Mouse (Mus musculus) embryonic facial prominence, embryonic 14.5 days (tissue): ENCODE results near the gene Mecp2. TPM values are rescaled to one million over a fixed set of nuclear protein-coding genes. Genes with fewer than 3 reads are reported as not detected.

Experiments
- ATAC-seq: fragments of 200-750 bp; cut with Nextera tagmentation; 2 replicates; pipeline ENCODE4 v1.8.0; 2017; ENCODE audit warnings: low read depth, moderate number of reproducible peaks, moderate TSS enrichment
- DNase-seq: peaks from one replicate; pipeline ENCODE4 v3.0.0-alpha.2; 2015; ENCODE audit warnings: low spot score
- H3K27ac ChIP-seq: fragments of 300-500 bp; sonication (generic); replicated peaks from 2 replicates; pipeline ENCODE4 v1.5.1; 2014; ENCODE audit warnings: low read depth, mild to moderate bottlenecking, low read length, moderate library complexity
- H3K27me3 ChIP-seq: fragments of 300-500 bp; sonication (generic); replicated peaks from 2 replicates; pipeline ENCODE4 v1.6.1; 2014; ENCODE audit warnings: low read length; ENCODE audit not compliant: control insufficient read depth, insufficient read depth
- H3K36me3 ChIP-seq: fragments of 300-500 bp; sonication (generic); 2 replicates; pipeline ENCODE4 v1.6.1; 2014; ENCODE audit warnings: low read length, mixed read lengths; ENCODE audit not compliant: control insufficient read depth, insufficient read depth
- H3K4me1 ChIP-seq: fragments of 300-500 bp; sonication (generic); 2 replicates; pipeline ENCODE4 v1.6.1; 2014; ENCODE audit warnings: antibody characterized with exemption, low read length; ENCODE audit not compliant: control insufficient read depth, insufficient read depth
- H3K4me2 ChIP-seq: fragments of 300-500 bp; sonication (generic); 2 replicates; pipeline ENCODE4 v1.6.1; 2014; ENCODE audit warnings: low read depth, mild to moderate bottlenecking, low read length, moderate library complexity, mixed read lengths
- H3K4me3 ChIP-seq: fragments of 300-500 bp; sonication (generic); 2 replicates; pipeline ENCODE4 v1.5.1; 2014; ENCODE audit warnings: low read depth, mild to moderate bottlenecking, low read length
- H3K9ac ChIP-seq: fragments of 300-500 bp; sonication (generic); 2 replicates; pipeline ENCODE4 v1.6.1; 2014; ENCODE audit warnings: low read depth, mild to moderate bottlenecking, low read length, moderate library complexity, mixed read lengths
- H3K9me3 ChIP-seq: fragments of 300-500 bp; sonication (generic); 2 replicates; pipeline ENCODE4 v1.6.1; 2016; ENCODE audit warnings: low read length; ENCODE audit not compliant: control insufficient read depth
- WGBS: fragments of 180-500 bp; shearing (Covaris S2); extraction: QIAGEN DNeasy Blood & Tissue Kit; methylation state at CpG from one replicate; pipeline ENCODE4 v1.1.7; 2014; 5-methylcytosine and 5-hydroxymethylcytosine counted together
- polyA plus RNA-seq: library from polyadenylated mRNA; unstranded; fragments of >200 nt; fragmentation: Nextera tagmentation; extraction: Ambion mirVana; gene quantifications from 2 replicates; pipeline ENCODE4 v1.2.1, GENCODE M21; 2014

Mecp2 gene
- polyA plus RNA-seq, 1 experiment from 2014 or later: 10.4 TPM

GRCm38 (mm10) chrX:74103457-74104188 is 31.5 kb downstream of the Mecp2 start:
- H3K4me2 ChIP-seq: no peak overlapping the region
- no peaks in the 10 kb centered on the region for H3K4me1 ChIP-seq
- no peak overlapping the region for H3K27ac ChIP-seq
- no peaks in the 10 kb centered on the region for H3K36me3 ChIP-seq
- ATAC-seq: no peak
- H3K4me3 ChIP-seq: no peak overlapping the region
- no peak overlapping the region for H3K9ac ChIP-seq
- peak; percentile 0 for DNase-seq
- H3K27me3 ChIP-seq: no peaks in the 10 kb centered on the region; the same call in 1 of the 2 replicates
- WGBS: 54% methylated on average over 4 of the region's 4 CpGs
- no peaks in the 10 kb centered on the region for H3K9me3 ChIP-seq

GRCm38 (mm10) chrX:74095130-74095529 is 40.0 kb downstream of the Mecp2 start:
- no peak overlapping the region for H3K27ac ChIP-seq
- 73% methylated on average over 1 of the region's 1 CpGs for WGBS

GRCm38 (mm10) chrX:74085601-74086038 is 49.5 kb downstream of the Mecp2 start:
- Histone ChIP-seq H3K4me1 (peaks cover 4% of the 10 kb centered on the region; the same call in 1 of the 2 replicates), H3K4me2 (peak overlapping the region; percentile 49), H3K27me3 (no peaks in the 10 kb centered on the region; the same call in 1 of the 2 replicates), H3K27ac (peak overlapping the region; percentile 94), H3K4me3 (peak overlapping the region; percentile 61), H3K9ac (peak overlapping the region; percentile 85), H3K9me3 (no peaks in the 10 kb centered on the region), H3K36me3 (no peaks in the 10 kb centered on the region)
- peak; percentile 98 for DNase-seq
- 11% methylated on average over 12 of the region's 27 CpGs for WGBS
- peak; percentile 99 for ATAC-seq

More at GRCm38 (mm10) chrX:74095130-74095529, 40.0 kb downstream of the Mecp2 start:
- DNase-seq (no peak), ATAC-seq (no peak)
- Histone ChIP-seq H3K4me1 (no peaks in the 10 kb centered on the region), H3K9ac (no peak overlapping the region), H3K4me3 (no peak overlapping the region), H3K4me2 (no peak overlapping the region), H3K27me3 (no peaks in the 10 kb centered on the region; the same call in 1 of the 2 replicates), H3K36me3 (no peaks in the 10 kb centered on the region), H3K9me3 (no peaks in the 10 kb centered on the region)

- Histone ChIP-seq H3K4me1 (peaks cover 4% of the 10 kb centered on the region; the same call in 1 of the 2 replicates), H3K4me3 (peak overlapping the region; percentile 61), H3K27me3 (no peaks in the 10 kb centered on the region; the same call in 1 of the 2 replicates), H3K9ac (peak overlapping the region; percentile 85), H3K4me2 (peak overlapping the region; percentile 63), H3K9me3 (no peaks in the 10 kb centered on the region), H3K36me3 (no peaks in the 10 kb centered on the region), H3K27ac (peak overlapping the region; percentile 94)
- ATAC-seq (peak; percentile 81), DNase-seq (peak; percentile 90)
- 38% methylated on average over 14 of the region's 56 CpGs for WGBS
Observed at GRCm38 (mm10) chrX:74084946-74085498, 50.1 kb downstream of the Mecp2 start.

- DNase-seq (peak; percentile 4), ATAC-seq (no peak)
- peak overlapping the region; percentile 63 for H3K4me2 ChIP-seq
- H3K27me3 ChIP-seq: no peaks in the 10 kb centered on the region; the same call in 1 of the 2 replicates
- H3K4me3 ChIP-seq: peak overlapping the region; percentile 61
- peak overlapping the region; percentile 94 for H3K27ac ChIP-seq
- peaks cover 4% of the 10 kb centered on the region; the same call in 1 of the 2 replicates for H3K4me1 ChIP-seq
- H3K36me3 ChIP-seq: no peaks in the 10 kb centered on the region
- H3K9ac ChIP-seq: peak overlapping the region; percentile 85
- 28% methylated on average over 17 of the region's 17 CpGs for WGBS
- no peaks in the 10 kb centered on the region for H3K9me3 ChIP-seq
Observed at GRCm38 (mm10) chrX:74084276-74084837, 50.8 kb downstream of the Mecp2 start.

GRCm38 (mm10) chrX:74070794-74071193 is 64.4 kb downstream of the Mecp2 start:
- H3K4me3 ChIP-seq: no peak overlapping the region
- H3K4me2 ChIP-seq: no peak overlapping the region
- H3K4me1 ChIP-seq: no peaks in the 10 kb centered on the region
- H3K27ac ChIP-seq: no peak overlapping the region
- DNase-seq (no peak), ATAC-seq (no peak)
- H3K9me3 ChIP-seq: no peaks in the 10 kb centered on the region
- H3K27me3 ChIP-seq: no peaks in the 10 kb centered on the region
- H3K36me3 ChIP-seq: no peaks in the 10 kb centered on the region
- no peak overlapping the region for H3K9ac ChIP-seq

GRCm38 (mm10) chrX:74067891-74068290 is 67.3 kb downstream of the Mecp2 start:
- no peaks in the 10 kb centered on the region for H3K9me3 ChIP-seq
- no peaks in the 10 kb centered on the region for H3K36me3 ChIP-seq
- H3K4me2 ChIP-seq: no peak overlapping the region
- 85% methylated on average over 9 of the region's 9 CpGs for WGBS
- H3K4me1 ChIP-seq: no peaks in the 10 kb centered on the region
- no peak overlapping the region for H3K9ac ChIP-seq
- ATAC-seq (no peak), DNase-seq (peak; percentile 3)
- no peaks in the 10 kb centered on the region for H3K27me3 ChIP-seq
- H3K27ac ChIP-seq: no peak overlapping the region
- no peak overlapping the region for H3K4me3 ChIP-seq

GRCm38 (mm10) chrX:74045107-74045506 is 90.1 kb downstream of the Mecp2 start:
- Histone ChIP-seq H3K27ac (no peak overlapping the region), H3K4me1 (no peaks in the 10 kb centered on the region), H3K27me3 (no peaks in the 10 kb centered on the region; the same call in 1 of the 2 replicates), H3K9me3 (no peaks in the 10 kb centered on the region), H3K4me2 (no peak overlapping the region), H3K9ac (no peak overlapping the region), H3K36me3 (no peaks in the 10 kb centered on the region), H3K4me3 (no peak overlapping the region)
- WGBS: 72% methylated on average over 1 of the region's 1 CpGs
- ATAC-seq: no peak
- DNase-seq: no peak
